Mouse (Mus musculus) heart, postnatal 25 days (tissue): ENCODE measurements at regions not wholly inside any gene's neighbourhood (a gene's known extent, or its start where the extent isn't known, plus 50 kb on each side); places are given as distances from the start of the nearest gene placed in this dataset.
A peak's percentile ranks its signal among the peaks of the same experiment; 100 is the strongest.

Experiments used
- DNase-seq: peaks from one replicate; pipeline ENCODE4 v3.0.0; 2022; ENCODE audit warnings: low spot score
- intact Hi-C: fragments of 180-260 bp; cut with DNase I; formaldehyde crosslinking; loops from one replicate; pipeline ENCODE4 v1.15.1; 2025

- intact Hi-C loops: no loop called here
- DNase-seq: no peak
Measured at GRCm38 (mm10) chr7:71648314-71648713, 297.0 kb upstream of the Gm10295 start.

GRCm38 (mm10) chr7:71646944-71647343, 295.7 kb upstream of the Gm10295 start:
- intact Hi-C loops: no loop called here
- no peak for DNase-seq

GRCm38 (mm10) chr7:71623048-71623447, 271.8 kb upstream of the Gm10295 start:
- intact Hi-C loops: no loop called here
- DNase-seq: no peak

- DNase-seq: peak; percentile 39
- intact Hi-C loops: no loop called here
Measured at GRCm38 (mm10) chr7:71603159-71603558, 251.9 kb upstream of the Gm10295 start.

- intact Hi-C loops: no loop called here
Measured at GRCm38 (mm10) chr7:71596780-71597179, 245.5 kb upstream of the Gm10295 start.

GRCm38 (mm10) chr7:71587626-71588025, 236.3 kb upstream of the Gm10295 start:
- DNase-seq: peak; percentile 6
- intact Hi-C loops: loop anchor here (2.0 to 10.0 kb wide), 7 partner anchors 117 to 1223 kb away; partner anchors contain the start of gene Nr2f2

More at GRCm38 (mm10) chr7:71596780-71597179, 245.5 kb upstream of the Gm10295 start:
- no peak for DNase-seq

- peak; percentile 49 for DNase-seq
- intact Hi-C loops: loop anchor here (10.0 kb wide), 4 partner anchors 269 to 1219 kb away; partner anchors contain the start of gene Nr2f2
Measured at GRCm38 (mm10) chr7:71583443-71584055, 232.3 kb upstream of the Gm10295 start.

GRCm38 (mm10) chr7:71581746-71582145, 230.5 kb upstream of the Gm10295 start:
- intact Hi-C loops: loop anchor here (10.0 kb wide), 4 partner anchors 267 to 1217 kb away; partner anchors contain the start of gene Nr2f2
- DNase-seq: peak; percentile 10

GRCm38 (mm10) chr7:71560296-71560936, 209.1 kb upstream of the Gm10295 start:
- intact Hi-C loops: no loop called here
- DNase-seq: no peak

GRCm38 (mm10) chr7:71556473-71556872, 205.2 kb upstream of the Gm10295 start:
- DNase-seq: no peak
- intact Hi-C loops: no loop called here

GRCm38 (mm10) chr7:71555476-71555875, 204.2 kb upstream of the Gm10295 start:
- intact Hi-C loops: no loop called here
- no peak for DNase-seq

- intact Hi-C loops: no loop called here
- no peak for DNase-seq
Measured at GRCm38 (mm10) chr7:71546606-71547213, 195.4 kb upstream of the Gm10295 start.

GRCm38 (mm10) chr7:71541467-71541866, 190.2 kb upstream of the Gm10295 start:
- DNase-seq: no peak
- intact Hi-C loops: no loop called here

GRCm38 (mm10) chr7:71533109-71533508, 181.8 kb upstream of the Gm10295 start:
- intact Hi-C loops: loop anchor here (5.0 kb wide), 1 partner anchor 61 kb away; no protein-coding TSS in a partner anchor
- DNase-seq: no peak

GRCm38 (mm10) chr7:71531496-71531895, 180.2 kb upstream of the Gm10295 start:
- intact Hi-C loops: loop anchor here (5.0 kb wide), 1 partner anchor 59 kb away; no protein-coding TSS in a partner anchor

GRCm38 (mm10) chr7:71530922-71531321, 179.6 kb upstream of the Gm10295 start:
- intact Hi-C loops: loop anchor here (5.0 kb wide), 1 partner anchor 59 kb away; no protein-coding TSS in a partner anchor
- DNase-seq: no peak

More at GRCm38 (mm10) chr7:71531496-71531895, 180.2 kb upstream of the Gm10295 start:
- DNase-seq: no peak

- intact Hi-C loops: no loop called here
- DNase-seq: no peak
Measured at GRCm38 (mm10) chr7:71526152-71526551, 174.9 kb upstream of the Gm10295 start.

GRCm38 (mm10) chr7:71524577-71525126, 173.4 kb upstream of the Gm10295 start:
- intact Hi-C loops: no loop called here
- DNase-seq: no peak

- DNase-seq: no peak
- intact Hi-C loops: no loop called here
Measured at GRCm38 (mm10) chr7:71524119-71524518, 172.8 kb upstream of the Gm10295 start.

GRCm38 (mm10) chr7:71507379-71507778, 156.1 kb upstream of the Gm10295 start:
- intact Hi-C loops: no loop called here
- DNase-seq: no peak
